Mouse (Mus musculus): ENCODE measurements at regions not wholly inside any gene's neighbourhood (a gene's known extent, or its start where the extent isn't known, plus 50 kb on each side); places are given as distances from the start of the nearest gene placed in this dataset.

DNA sequence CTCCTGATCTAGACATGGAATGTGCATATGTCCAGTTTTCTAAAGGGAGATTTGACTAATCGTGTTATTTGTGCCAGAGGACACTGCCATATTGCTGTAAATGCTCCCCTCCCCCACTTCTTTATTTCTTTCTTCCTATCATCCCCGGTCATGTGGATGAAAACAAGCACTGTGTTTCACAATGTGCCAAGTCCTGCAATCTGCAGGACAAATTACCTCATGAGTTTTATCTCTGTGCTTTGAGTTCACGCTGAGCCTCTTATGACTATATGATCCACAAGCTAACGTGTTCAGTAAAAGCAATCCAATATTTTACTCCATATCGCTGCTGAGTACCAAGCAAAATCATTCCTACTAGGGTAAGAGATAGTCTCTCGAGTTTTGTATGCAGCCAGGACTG is 232.2 kb upstream of the Dab2 start:
- Histone ChIP-seq H3K27me3 (ENCODE audit: insufficient read depth, low read length) (no peaks in the 10 kb centered on the region), H3K36me3 (ENCODE audit: insufficient read depth, low read length) (no peaks in the 10 kb centered on the region), H3K9me3 (ENCODE audit: low read length) (no peaks in the 10 kb centered on the region), H3K4me3 (ENCODE audit: low read length) (no peak overlapping the region), H3K4me1 (ENCODE audit: insufficient read depth, low read length) (no peaks in the 10 kb centered on the region), H3K9ac (replicated peaks; ENCODE audit: low read length) (no peak overlapping the region), H3K27ac (ENCODE audit: low read length) (no peak overlapping the region), H3K4me2 (replicated peaks; ENCODE audit: low read depth, low read length) (no peak overlapping the region)
- 83% methylated on average over 6 of the region's 6 CpGs for WGBS
- no peak for ATAC-seq (ENCODE audit: low FRiP score, low TSS enrichment)

DNA sequence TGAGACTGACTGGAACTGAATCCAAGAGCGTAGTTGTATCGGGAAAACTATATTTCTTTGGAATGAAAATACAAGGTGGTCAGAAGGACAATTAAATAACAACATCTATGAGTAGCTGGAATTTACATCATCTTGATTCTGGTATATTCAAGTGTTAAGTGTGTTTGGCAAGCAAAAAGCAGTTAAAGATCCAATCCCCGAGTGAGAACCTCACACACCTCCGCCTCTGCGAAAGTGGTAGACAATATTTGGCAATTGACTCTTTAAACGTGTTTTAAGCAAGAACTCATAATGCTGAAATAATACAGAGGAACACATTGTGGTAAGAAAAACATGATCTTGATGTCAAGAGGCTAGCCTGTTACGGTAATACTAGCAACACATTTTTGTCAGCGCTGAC is 231.2 kb upstream of the Dab2 start:
- Histone ChIP-seq H3K27ac (ENCODE audit: low read length) (no peak overlapping the region), H3K4me1 (ENCODE audit: insufficient read depth, low read length) (no peaks in the 10 kb centered on the region), H3K36me3 (ENCODE audit: insufficient read depth, low read length) (no peaks in the 10 kb centered on the region), H3K9ac (replicated peaks; ENCODE audit: low read length) (no peak overlapping the region), H3K4me2 (replicated peaks; ENCODE audit: low read depth, low read length) (no peak overlapping the region), H3K27me3 (ENCODE audit: insufficient read depth, low read length) (no peaks in the 10 kb centered on the region), H3K9me3 (ENCODE audit: low read length) (no peaks in the 10 kb centered on the region), H3K4me3 (ENCODE audit: low read length) (no peak overlapping the region)
- no peak for ATAC-seq (ENCODE audit: low FRiP score, low TSS enrichment)
- 93% methylated on average over 8 of the region's 8 CpGs for WGBS

DNA sequence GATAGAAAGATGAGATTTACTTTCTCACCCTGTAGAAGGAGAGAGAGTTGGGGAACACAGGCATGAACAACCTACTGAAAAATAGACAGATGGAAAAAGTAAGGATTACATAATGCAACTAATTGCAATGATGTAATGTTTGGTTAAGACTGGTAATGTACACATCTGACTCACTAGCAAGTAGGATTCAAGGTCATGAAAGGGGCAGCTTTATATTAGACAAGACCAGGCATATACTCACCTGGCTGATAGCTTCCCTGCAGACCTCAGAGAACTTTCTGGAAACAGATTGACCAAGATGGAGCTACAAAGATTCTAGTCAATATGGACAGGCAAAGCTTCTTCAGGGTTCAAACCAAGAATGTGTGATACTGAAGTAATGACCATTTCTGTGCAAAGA is 227.7 kb upstream of the Dab2 start:
- H3K27me3 ChIP-seq (ENCODE audit: insufficient read depth, low read length): no peaks in the 10 kb centered on the region
- no peak overlapping the region for H3K27ac ChIP-seq (ENCODE audit: low read length)
- H3K9ac ChIP-seq (replicated peaks; ENCODE audit: low read length): no peak overlapping the region
- no peaks in the 10 kb centered on the region for H3K9me3 ChIP-seq (ENCODE audit: low read length)
- H3K36me3 ChIP-seq (ENCODE audit: insufficient read depth, low read length): no peaks in the 10 kb centered on the region
- no peak overlapping the region for H3K4me3 ChIP-seq (ENCODE audit: low read length)
- H3K4me1 ChIP-seq (ENCODE audit: insufficient read depth, low read length): no peaks in the 10 kb centered on the region
- no peak for ATAC-seq (ENCODE audit: low FRiP score, low TSS enrichment)
- no peak overlapping the region for H3K4me2 ChIP-seq (replicated peaks; ENCODE audit: low read depth, low read length)

DNA sequence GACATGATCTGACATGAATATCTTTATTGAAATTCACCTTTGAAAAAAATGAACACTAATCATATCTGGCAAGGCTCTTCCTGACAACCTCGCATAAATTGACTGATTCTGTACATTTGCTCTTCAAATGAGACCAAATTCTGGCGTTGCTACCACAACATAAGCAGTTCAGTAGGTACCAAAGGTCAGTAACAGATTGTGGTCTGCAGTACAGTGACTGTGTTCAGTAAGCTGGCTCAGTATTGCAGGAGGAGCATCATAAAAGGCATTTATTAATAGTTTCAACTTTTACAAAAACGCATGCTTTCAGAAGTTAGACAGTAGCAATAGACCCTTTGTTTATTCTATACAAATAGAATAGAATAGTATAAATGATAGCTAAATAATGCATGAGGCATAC is 226.7 kb upstream of the Dab2 start:
- Histone ChIP-seq H3K9ac (replicated peaks; ENCODE audit: low read length) (no peak overlapping the region), H3K9me3 (ENCODE audit: low read length) (no peaks in the 10 kb centered on the region), H3K36me3 (ENCODE audit: insufficient read depth, low read length) (no peaks in the 10 kb centered on the region), H3K4me1 (ENCODE audit: insufficient read depth, low read length) (no peaks in the 10 kb centered on the region), H3K4me3 (ENCODE audit: low read length) (no peak overlapping the region), H3K4me2 (replicated peaks; ENCODE audit: low read depth, low read length) (no peak overlapping the region), H3K27ac (ENCODE audit: low read length) (no peak overlapping the region), H3K27me3 (ENCODE audit: insufficient read depth, low read length) (no peaks in the 10 kb centered on the region)
- no peak for ATAC-seq (ENCODE audit: low FRiP score, low TSS enrichment)
- 63% methylated on average over 3 of the region's 3 CpGs for WGBS

- H3K4me2 ChIP-seq (replicated peaks; ENCODE audit: low read depth, low read length): 0 out of 2 replicates have a peak overlapping the region, but pooled peaks have one; percentile 2
- no peak overlapping the region for H3K4me3 ChIP-seq (ENCODE audit: low read length)
- 44% methylated on average over 8 of the region's 8 CpGs for WGBS
- ATAC-seq (ENCODE audit: low FRiP score, low TSS enrichment): peak; percentile 65; the same call in 1 of the 2 replicates
- no peak overlapping the region for H3K27ac ChIP-seq (ENCODE audit: low read length)
- H3K36me3 ChIP-seq (ENCODE audit: insufficient read depth, low read length): no peaks in the 10 kb centered on the region
- no peaks in the 10 kb centered on the region for H3K27me3 ChIP-seq (ENCODE audit: insufficient read depth, low read length)
- H3K9me3 ChIP-seq (ENCODE audit: low read length): no peaks in the 10 kb centered on the region
- H3K9ac ChIP-seq (replicated peaks; ENCODE audit: low read length): no peak overlapping the region
- no peaks in the 10 kb centered on the region for H3K4me1 ChIP-seq (ENCODE audit: insufficient read depth, low read length)
Observed at GRCm38 (mm10) chr15:6080714-6081635, 218.6 kb upstream of the Dab2 start.

GRCm38 (mm10) chr15:6087208-6087607 is 212.4 kb upstream of the Dab2 start:
- no peaks in the 10 kb centered on the region for H3K36me3 ChIP-seq (ENCODE audit: insufficient read depth, low read length)
- WGBS: 72% methylated on average over 3 of the region's 3 CpGs
- no peak overlapping the region for H3K4me2 ChIP-seq (replicated peaks; ENCODE audit: low read depth, low read length)
- H3K4me3 ChIP-seq (ENCODE audit: low read length): no peak overlapping the region
- H3K27ac ChIP-seq (ENCODE audit: low read length): no peak overlapping the region
- H3K9me3 ChIP-seq (ENCODE audit: low read length): no peaks in the 10 kb centered on the region
- no peak overlapping the region for H3K9ac ChIP-seq (replicated peaks; ENCODE audit: low read length)
- no peaks in the 10 kb centered on the region for H3K27me3 ChIP-seq (ENCODE audit: insufficient read depth, low read length)
- no peaks in the 10 kb centered on the region for H3K4me1 ChIP-seq (ENCODE audit: insufficient read depth, low read length)
- ATAC-seq (ENCODE audit: low FRiP score, low TSS enrichment): no peak

GRCm38 (mm10) chr15:6088498-6088897 is 211.1 kb upstream of the Dab2 start:
- no peaks in the 10 kb centered on the region for H3K27me3 ChIP-seq (ENCODE audit: insufficient read depth, low read length)
- H3K9me3 ChIP-seq (ENCODE audit: low read length): no peaks in the 10 kb centered on the region
- H3K9ac ChIP-seq (replicated peaks; ENCODE audit: low read length): no peak overlapping the region
- 87% methylated on average over 4 of the region's 4 CpGs for WGBS
- H3K36me3 ChIP-seq (ENCODE audit: insufficient read depth, low read length): no peaks in the 10 kb centered on the region
- no peak overlapping the region for H3K27ac ChIP-seq (ENCODE audit: low read length)
- H3K4me2 ChIP-seq (replicated peaks; ENCODE audit: low read depth, low read length): no peak overlapping the region
- H3K4me3 ChIP-seq (ENCODE audit: low read length): no peak overlapping the region
- H3K4me1 ChIP-seq (ENCODE audit: insufficient read depth, low read length): no peaks in the 10 kb centered on the region
- no peak for ATAC-seq (ENCODE audit: low FRiP score, low TSS enrichment)

DNA sequence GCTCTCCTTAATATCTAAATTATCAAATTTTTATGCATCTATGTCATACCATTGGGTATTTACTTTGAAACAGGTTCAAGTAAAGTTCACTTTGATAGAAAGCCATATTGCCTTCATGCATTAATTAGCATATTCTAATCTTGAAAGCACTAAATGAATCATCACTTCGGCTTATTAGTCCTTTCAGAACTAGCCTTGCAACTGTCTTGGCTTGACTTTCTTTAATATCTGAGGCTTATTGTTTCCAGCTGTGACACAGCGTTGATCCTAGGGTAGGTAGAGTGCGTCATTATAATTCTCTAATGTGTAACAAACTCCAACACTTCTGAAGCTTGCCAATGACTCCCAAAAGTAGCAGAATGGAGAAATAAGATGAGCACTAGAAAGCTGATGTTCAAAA is 169.9 kb upstream of the Dab2 start:
- Histone ChIP-seq H3K4me3 (ENCODE audit: low read length) (no peak overlapping the region), H3K27me3 (ENCODE audit: insufficient read depth, low read length) (no peaks in the 10 kb centered on the region), H3K4me1 (ENCODE audit: insufficient read depth, low read length) (no peaks in the 10 kb centered on the region), H3K9ac (replicated peaks; ENCODE audit: low read length) (no peak overlapping the region), H3K36me3 (ENCODE audit: insufficient read depth, low read length) (no peaks in the 10 kb centered on the region), H3K4me2 (replicated peaks; ENCODE audit: low read depth, low read length) (no peak overlapping the region), H3K9me3 (ENCODE audit: low read length) (no peaks in the 10 kb centered on the region), H3K27ac (ENCODE audit: low read length) (no peak overlapping the region)
- no peak for ATAC-seq (ENCODE audit: low FRiP score, low TSS enrichment)
- 88% methylated on average over 3 of the region's 3 CpGs for WGBS

DNA sequence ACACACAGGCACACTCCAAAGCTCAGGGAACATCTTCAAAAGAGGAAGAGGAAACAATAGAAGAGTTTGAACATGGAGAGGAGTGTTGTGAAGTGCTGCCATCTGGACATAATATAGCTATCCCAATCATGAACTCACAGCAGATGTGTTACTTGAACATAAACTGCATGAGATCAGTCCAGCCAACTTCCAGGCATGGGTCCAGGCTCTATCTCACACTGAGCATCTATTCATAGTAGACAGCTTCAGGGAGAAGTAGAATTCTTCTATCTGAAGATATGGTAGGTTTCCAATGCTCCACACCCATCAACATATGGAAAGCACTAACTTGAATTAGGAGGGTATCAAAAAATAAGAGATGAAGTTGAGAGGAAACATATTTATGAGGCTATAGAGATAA is 167.4 kb upstream of the Dab2 start:
- H3K27ac ChIP-seq (ENCODE audit: low read length): no peak overlapping the region
- H3K27me3 ChIP-seq (ENCODE audit: insufficient read depth, low read length): no peaks in the 10 kb centered on the region
- H3K4me2 ChIP-seq (replicated peaks; ENCODE audit: low read depth, low read length): no peak overlapping the region
- H3K9ac ChIP-seq (replicated peaks; ENCODE audit: low read length): no peak overlapping the region
- H3K4me3 ChIP-seq (ENCODE audit: low read length): no peak overlapping the region
- no peak for ATAC-seq (ENCODE audit: low FRiP score, low TSS enrichment)
- peaks cover 6% of the 10 kb centered on the region; the same call in 1 of the 2 replicates for H3K9me3 ChIP-seq (ENCODE audit: low read length)
- no peaks in the 10 kb centered on the region for H3K36me3 ChIP-seq (ENCODE audit: insufficient read depth, low read length)
- H3K4me1 ChIP-seq (ENCODE audit: insufficient read depth, low read length): no peaks in the 10 kb centered on the region

- Histone ChIP-seq H3K4me3 (ENCODE audit: low read length) (no peak overlapping the region), H3K4me1 (ENCODE audit: insufficient read depth, low read length) (no peaks in the 10 kb centered on the region), H3K4me2 (replicated peaks; ENCODE audit: low read depth, low read length) (no peak overlapping the region), H3K36me3 (ENCODE audit: insufficient read depth, low read length) (no peaks in the 10 kb centered on the region), H3K9me3 (ENCODE audit: low read length) (no peaks in the 10 kb centered on the region), H3K27me3 (ENCODE audit: insufficient read depth, low read length) (no peaks in the 10 kb centered on the region), H3K9ac (replicated peaks; ENCODE audit: low read length) (no peak overlapping the region), H3K27ac (ENCODE audit: low read length) (no peak overlapping the region)
- no peak for ATAC-seq (ENCODE audit: low FRiP score, low TSS enrichment)
- 86% methylated on average over 2 of the region's 2 CpGs for WGBS
Observed at GRCm38 (mm10) chr15:6145071-6145470, 154.5 kb upstream of the Dab2 start.

Data from kidney, embryonic 16.5 days (tissue).